Mouse (Mus musculus): Measurements from ENCODE around the gene Paqr7.

DNA sequence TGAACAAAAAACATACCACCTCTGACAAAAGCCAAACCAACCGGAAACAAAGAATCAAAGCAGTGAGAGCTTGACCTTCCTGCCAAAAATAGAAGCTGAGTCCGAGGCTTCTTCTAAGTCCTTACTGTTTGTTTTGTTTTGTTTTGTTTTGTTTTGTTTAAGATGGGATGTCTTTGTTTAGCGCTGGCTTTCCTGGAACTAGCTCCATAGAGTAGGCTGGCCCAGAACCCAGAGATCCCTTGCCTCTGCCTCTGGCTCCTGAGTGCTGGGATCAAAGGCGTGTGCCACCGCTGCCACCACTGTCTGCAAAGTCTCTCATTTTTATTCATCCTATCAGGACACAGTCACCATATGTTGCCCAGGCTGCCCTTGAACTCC is 962 bp upstream of the Paqr7 start:
- TF ChIP-seq CTCF (IDR thresholded peaks at IDR 0.05; ENCODE audit: borderline replicate concordance, control insufficient read depth, extremely low read depth, insufficient read depth, low read length, poor library complexity), result no peak
- TF ChIP-seq POLR2A (IDR thresholded peaks at IDR 0.05; ENCODE audit: control insufficient read depth, extremely low read depth, insufficient read depth, low read length, poor library complexity), result no peak
